Mouse (Mus musculus) E14TG2a.4 (cell line): ENCODE results near the gene Etl4.

Experiments used
- CTCF ChIP-seq: conservative IDR thresholded peaks from 2 replicates; pipeline ENCODE4 v1.5.1; 2014; ENCODE audit warnings: low read length
- NANOG ChIP-seq: IDR thresholded peaks from 2 replicates; pipeline ENCODE4 v1.6.1; 2014; ENCODE audit warnings: borderline replicate concordance, low read length, mixed read lengths
- POU5F1 ChIP-seq: IDR thresholded peaks from 2 replicates; pipeline ENCODE4 v1.6.1; 2014; ENCODE audit warnings: low read length, borderline replicate concordance

GRCm38 (mm10) chr2:20492125-20492524 lies 582.5 kb downstream of the Etl4 start:
- peak; percentile 64 for TF ChIP-seq CTCF
- TF ChIP-seq NANOG = no peak
- TF ChIP-seq POU5F1 = no peak
